Mouse (Mus musculus): ENCODE results near the gene Arl5c. TPM values are rescaled to one million over a fixed set of nuclear protein-coding genes. Genes with fewer than 3 reads are reported as not detected.

Arl5c gene
- polyA plus RNA-seq, 1 experiment from 2014 or later = 6.8 TPM

DNA sequence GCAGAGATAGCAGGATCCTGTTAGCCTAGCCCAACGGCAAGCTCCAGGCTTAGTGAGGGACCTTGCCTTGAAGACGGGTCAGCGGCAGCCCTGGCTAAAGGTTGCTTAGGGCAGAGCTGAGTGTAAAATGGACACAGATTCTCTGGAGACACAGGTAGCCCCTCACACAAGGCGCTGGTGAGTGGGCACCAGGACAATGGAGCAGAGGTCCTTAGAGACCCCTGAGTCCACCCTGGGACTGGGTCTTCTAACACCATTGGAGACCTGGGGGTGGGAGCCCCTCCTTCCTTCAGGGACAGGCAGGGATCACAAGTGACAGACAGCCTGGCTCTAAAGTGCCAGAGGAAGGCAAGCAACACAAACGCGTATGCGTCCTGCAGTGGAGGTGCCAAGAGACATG is 25.2 kb downstream of the Arl5c start:
- H3K36me3 ChIP-seq = no peaks in the 10 kb centered on the region
- no peak for ATAC-seq (ENCODE audit: low FRiP score, low read depth)
- H3K27me3 ChIP-seq (replicated peaks) = no peaks in the 10 kb centered on the region; the same call in 1 of the 2 replicates
- no peaks in the 10 kb centered on the region for H3K9me3 ChIP-seq
- 89% methylated on average over 7 of the region's 7 CpGs for WGBS
- no peak overlapping the region for H3K9ac ChIP-seq
- H3K27ac ChIP-seq = no peak overlapping the region
- no peaks in the 10 kb centered on the region for H3K4me1 ChIP-seq
- no peak overlapping the region for H3K4me3 ChIP-seq
- H3K4me2 ChIP-seq (replicated peaks) = no peak overlapping the region

DNA sequence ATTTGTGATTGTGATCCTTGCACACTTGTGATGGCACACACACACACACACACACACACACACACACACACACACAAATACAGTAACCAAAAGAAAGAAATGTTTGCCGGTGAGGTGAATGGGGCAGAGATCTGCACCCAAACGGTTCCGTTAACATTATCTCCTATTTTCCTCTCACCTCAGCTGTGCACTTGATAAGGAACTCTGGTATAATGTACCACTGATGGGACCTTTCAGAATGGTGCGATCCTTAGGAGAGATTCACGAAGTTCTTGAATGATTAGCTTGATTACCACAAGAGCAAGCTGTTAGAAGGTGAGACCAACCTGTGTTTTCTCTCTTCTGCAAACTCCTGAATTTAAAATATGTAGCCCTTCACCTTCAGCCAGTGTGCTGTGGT is 27.6 kb downstream of the Arl5c start:
- no peaks in the 10 kb centered on the region for H3K9me3 ChIP-seq
- no peaks in the 10 kb centered on the region for H3K27me3 ChIP-seq (replicated peaks)
- H3K4me1 ChIP-seq = no peaks in the 10 kb centered on the region
- H3K27ac ChIP-seq = no peak overlapping the region
- no peak overlapping the region for H3K4me3 ChIP-seq
- H3K4me2 ChIP-seq (replicated peaks) = no peak overlapping the region
- WGBS = 88% methylated on average over 5 of the region's 5 CpGs
- ATAC-seq (ENCODE audit: low FRiP score, low read depth) = no peak
- no peaks in the 10 kb centered on the region for H3K36me3 ChIP-seq
- H3K9ac ChIP-seq = no peak overlapping the region

DNA sequence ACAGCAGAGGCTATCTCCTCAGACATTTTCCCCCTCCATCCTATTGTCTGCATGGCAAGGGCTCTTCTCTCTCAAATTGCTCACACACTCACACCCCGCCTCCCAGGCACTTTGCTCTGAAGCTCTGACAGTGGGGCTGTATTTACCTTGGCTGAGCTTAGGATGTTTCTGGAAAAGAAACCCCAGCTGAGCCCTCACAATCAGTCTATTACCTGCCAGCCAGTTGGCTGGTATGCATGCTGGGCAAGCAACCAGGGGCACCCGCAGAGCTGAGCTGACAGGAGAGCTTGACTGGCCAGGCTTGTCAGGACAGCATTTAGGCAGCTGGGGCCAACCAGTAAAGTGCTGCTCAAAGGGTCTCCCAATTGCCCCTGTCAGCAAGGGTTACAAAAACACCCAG is 28.9 kb downstream of the Arl5c start:
- 55% methylated on average over 2 of the region's 2 CpGs for whole genome bisulfite sequencing
- Histone ChIP-seq H3K9me3 (no peaks in the 10 kb centered on the region), H3K27ac (no peak overlapping the region), H3K4me1 (no peaks in the 10 kb centered on the region), H3K4me2 (replicated peaks) (no peak overlapping the region), H3K27me3 (replicated peaks) (no peaks in the 10 kb centered on the region), H3K4me3 (no peak overlapping the region), H3K36me3 (no peaks in the 10 kb centered on the region), H3K9ac (no peak overlapping the region)
- ATAC-seq (ENCODE audit: low FRiP score, low read depth) = no peak

DNA sequence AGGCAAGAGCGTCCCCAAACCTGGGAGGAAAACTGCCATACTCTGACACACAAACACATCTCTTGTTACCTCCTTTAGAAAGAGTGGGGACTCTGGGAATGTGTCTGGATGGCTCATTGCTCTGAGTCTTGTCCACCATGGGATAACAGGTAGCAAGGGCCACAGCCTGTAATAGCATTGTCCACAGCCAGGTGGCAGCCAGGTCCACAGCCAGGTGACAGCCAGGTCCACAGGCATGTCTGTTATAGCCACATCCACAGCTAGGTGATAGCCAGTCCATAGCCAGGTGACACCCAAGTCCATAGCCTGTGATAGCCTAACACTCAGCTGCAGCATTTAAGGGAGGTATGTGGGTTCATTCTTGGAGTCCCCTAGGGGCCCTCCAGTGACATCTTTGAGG is 35.1 kb downstream of the Arl5c start:
- ATAC-seq (ENCODE audit: low FRiP score, low read depth) = no peak
- WGBS = 73% methylated on average over 1 of the region's 1 CpGs
- H3K9me3 ChIP-seq = no peaks in the 10 kb centered on the region

DNA sequence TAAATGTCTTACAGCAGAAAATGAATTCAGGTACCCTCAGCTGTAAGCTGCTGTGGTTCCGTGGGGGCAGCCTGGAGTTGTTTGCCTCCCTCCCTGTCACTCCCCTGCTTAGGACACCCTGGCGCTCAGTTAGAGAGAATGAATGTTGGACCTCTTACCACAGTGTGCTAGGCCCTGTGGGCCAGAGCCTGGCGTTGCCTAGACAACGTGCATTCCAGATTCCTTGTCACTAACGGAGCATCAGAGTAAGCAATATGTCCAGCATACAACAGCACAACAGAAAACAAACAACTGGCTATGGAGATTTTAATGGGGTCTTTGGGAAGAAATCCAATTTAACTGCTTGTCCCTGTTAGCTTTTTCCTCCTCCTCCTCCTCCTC is 36.7 kb downstream of the Arl5c start:
- no peaks in the 10 kb centered on the region for H3K9me3 ChIP-seq
- no peak overlapping the region for H3K9ac ChIP-seq
- no peaks in the 10 kb centered on the region for H3K36me3 ChIP-seq
- no peaks in the 10 kb centered on the region for H3K27me3 ChIP-seq (replicated peaks)
- WGBS = 66% methylated on average over 5 of the region's 5 CpGs
- ATAC-seq (ENCODE audit: low FRiP score, low read depth) = no peak
- no peak overlapping the region for H3K27ac ChIP-seq
- H3K4me3 ChIP-seq = no peak overlapping the region
- no peak overlapping the region for H3K4me2 ChIP-seq (replicated peaks)
- peaks cover 19% of the 10 kb centered on the region for H3K4me1 ChIP-seq

More for the DNA sequence above, 35.1 kb downstream of the Arl5c start:
- H3K4me2 ChIP-seq (replicated peaks) = no peak overlapping the region
- no peak overlapping the region for H3K4me3 ChIP-seq
- H3K27me3 ChIP-seq (replicated peaks) = no peaks in the 10 kb centered on the region
- no peaks in the 10 kb centered on the region for H3K36me3 ChIP-seq
- H3K4me1 ChIP-seq = peaks cover 11% of the 10 kb centered on the region
- H3K27ac ChIP-seq = no peak overlapping the region
- no peak overlapping the region for H3K9ac ChIP-seq

DNA sequence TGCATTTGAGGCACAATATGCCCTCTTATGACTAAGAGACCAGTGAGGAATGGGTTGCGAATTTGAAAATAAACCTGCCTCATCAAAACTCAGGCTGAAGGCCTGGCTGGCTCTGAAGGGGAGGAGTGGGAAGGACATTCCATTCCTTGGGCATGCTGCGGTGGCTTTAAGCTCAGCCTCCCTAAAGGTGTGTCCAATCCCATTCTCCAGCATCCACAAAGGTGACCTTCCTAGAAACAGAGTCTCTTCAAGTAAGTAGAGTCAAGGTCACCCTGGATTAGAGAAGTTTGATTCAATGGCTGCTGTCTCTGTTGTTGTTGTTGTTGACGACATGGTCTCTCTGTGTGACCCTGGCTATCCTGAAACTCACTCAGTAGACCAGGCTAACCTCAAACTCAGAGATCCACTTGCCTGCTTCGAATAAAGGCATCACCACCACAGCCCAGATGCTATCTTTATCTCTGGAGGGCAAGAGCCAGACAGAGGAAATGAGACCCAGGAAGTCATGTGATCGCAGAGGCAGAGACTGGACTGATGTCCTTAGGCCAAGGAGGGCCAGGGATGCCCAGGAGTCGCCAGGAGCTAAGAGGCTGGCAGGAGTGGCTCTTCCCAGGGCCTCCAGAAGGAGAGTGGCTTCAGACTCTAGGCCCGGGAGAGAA is 37.2 kb downstream of the Arl5c start:
- Histone ChIP-seq H3K36me3 (no peaks in the 10 kb centered on the region), H3K4me1 (peaks cover 20% of the 10 kb centered on the region), H3K9ac (no peak overlapping the region), H3K4me2 (replicated peaks) (no peak overlapping the region), H3K4me3 (no peak overlapping the region), H3K27me3 (replicated peaks) (no peaks in the 10 kb centered on the region), H3K27ac (no peak overlapping the region), H3K9me3 (no peaks in the 10 kb centered on the region)
- ATAC-seq (ENCODE audit: low FRiP score, low read depth) = no peak
- WGBS = 82% methylated on average over 7 of the region's 7 CpGs

DNA sequence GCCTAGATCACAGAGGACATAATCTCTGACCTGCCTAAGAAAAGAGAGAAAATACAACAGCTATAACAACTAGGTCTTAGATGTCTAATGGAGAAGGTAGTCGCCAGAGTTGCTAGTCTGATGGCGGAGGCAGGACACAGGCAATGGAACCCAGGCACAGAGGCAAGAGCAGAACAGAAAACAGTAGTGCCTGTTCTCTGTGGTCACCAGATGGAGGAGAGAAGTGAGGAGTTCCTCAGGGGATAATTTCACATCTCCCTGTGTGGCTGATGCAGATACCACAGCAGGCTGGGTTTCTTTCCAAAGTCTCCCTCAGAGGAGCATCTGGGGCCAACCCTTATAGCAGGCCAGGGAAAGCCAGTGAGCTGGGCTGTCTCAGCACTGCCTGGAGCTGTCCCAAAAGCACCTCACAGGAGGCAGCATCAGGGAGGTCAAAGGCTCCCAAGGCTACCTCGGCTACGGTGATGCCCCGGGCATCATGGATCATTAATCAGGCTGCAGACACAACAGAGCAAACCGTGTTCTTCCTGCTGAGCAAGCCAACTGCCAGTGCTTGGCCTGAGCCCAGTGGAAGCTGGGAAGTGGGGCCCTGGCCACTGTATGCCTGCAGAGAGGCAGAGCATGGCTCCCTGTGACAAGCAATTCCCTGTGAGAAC is 38.9 kb downstream of the Arl5c start:
- H3K27ac ChIP-seq = no peak overlapping the region
- no peak for ATAC-seq (ENCODE audit: low FRiP score, low read depth)

DNA sequence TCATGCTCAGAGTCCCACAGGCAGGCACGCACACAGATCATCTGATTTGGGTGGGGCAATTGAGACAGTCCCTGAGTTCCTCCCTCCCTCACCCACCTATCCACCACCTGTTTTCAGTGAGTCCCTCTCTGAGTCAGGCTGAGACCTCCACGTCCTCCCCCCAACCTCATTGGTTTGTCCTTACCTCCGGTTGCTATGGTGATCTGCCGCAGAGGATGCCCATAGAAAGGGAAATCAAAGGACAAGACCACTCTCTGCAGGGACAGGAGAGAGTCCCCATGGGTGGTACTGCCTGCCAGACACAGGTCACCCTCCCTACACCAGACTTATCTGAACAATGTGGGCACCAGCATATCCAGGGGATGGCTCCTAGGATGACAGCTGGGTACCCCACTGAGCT is 40.1 kb downstream of the Arl5c start:
- H3K9me3 ChIP-seq = no peaks in the 10 kb centered on the region
- no peaks in the 10 kb centered on the region for H3K36me3 ChIP-seq
- ATAC-seq (ENCODE audit: low FRiP score, low read depth) = no peak
- H3K9ac ChIP-seq = no peak overlapping the region
- 38% methylated on average over 4 of the region's 4 CpGs for WGBS
- peaks cover 20% of the 10 kb centered on the region for H3K4me1 ChIP-seq
- no peak overlapping the region for H3K27ac ChIP-seq
- no peaks in the 10 kb centered on the region for H3K27me3 ChIP-seq (replicated peaks)
- no peak overlapping the region for H3K4me3 ChIP-seq
- no peak overlapping the region for H3K4me2 ChIP-seq (replicated peaks)

More for the DNA sequence above, 38.9 kb downstream of the Arl5c start:
- H3K4me2 ChIP-seq (replicated peaks) = no peak overlapping the region
- H3K9ac ChIP-seq = no peak overlapping the region
- no peaks in the 10 kb centered on the region for H3K9me3 ChIP-seq
- no peaks in the 10 kb centered on the region for H3K36me3 ChIP-seq
- no peak overlapping the region for H3K4me3 ChIP-seq
- no peaks in the 10 kb centered on the region for H3K27me3 ChIP-seq (replicated peaks)
- 39% methylated on average over 6 of the region's 6 CpGs for WGBS
- peaks cover 20% of the 10 kb centered on the region for H3K4me1 ChIP-seq

DNA sequence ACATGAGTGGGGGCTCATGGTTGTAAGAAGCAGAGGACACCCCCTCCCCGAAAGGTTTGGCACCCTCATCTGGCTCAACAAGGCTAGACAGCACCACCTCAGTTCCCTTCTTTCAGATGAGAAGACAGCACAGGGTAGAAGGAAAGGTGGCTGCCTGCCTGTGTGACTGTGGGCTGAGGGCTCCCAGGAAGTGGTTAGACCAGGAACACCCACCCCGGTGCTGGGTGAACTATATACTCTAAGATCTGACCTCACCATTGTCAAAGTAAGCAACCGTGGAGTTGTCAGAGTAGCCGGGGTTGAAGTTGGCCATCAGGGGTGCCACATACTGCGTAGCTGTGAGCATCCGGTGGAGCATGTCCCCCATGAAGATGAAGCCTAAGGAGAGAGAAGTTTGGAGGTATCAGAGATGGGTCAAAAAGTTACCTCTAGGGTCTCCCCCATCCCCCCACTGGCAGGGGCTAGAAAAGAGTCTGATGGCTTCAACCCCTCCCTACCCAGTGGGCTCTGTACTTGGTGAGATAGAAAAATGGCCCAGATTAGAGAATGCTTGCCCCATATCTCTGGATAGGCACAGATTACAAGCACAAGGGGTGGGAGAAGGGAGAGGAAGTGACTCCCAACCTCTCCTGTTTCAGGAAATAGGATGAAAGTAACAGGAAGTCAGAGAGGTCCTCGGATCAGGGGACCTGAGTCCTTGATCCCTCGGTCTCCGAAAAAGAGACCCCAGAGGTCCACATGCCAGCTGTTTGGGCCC is 40.7 kb downstream of the Arl5c start:
- Histone ChIP-seq H3K27me3 (replicated peaks) (no peaks in the 10 kb centered on the region), H3K27ac (no peak overlapping the region), H3K36me3 (no peaks in the 10 kb centered on the region), H3K4me3 (no peak overlapping the region), H3K4me1 (peaks cover 21% of the 10 kb centered on the region), H3K9me3 (no peaks in the 10 kb centered on the region), H3K9ac (no peak overlapping the region), H3K4me2 (replicated peaks) (no peak overlapping the region)
- no peak for ATAC-seq (ENCODE audit: low FRiP score, low read depth)
- WGBS = 89% methylated on average over 9 of the region's 9 CpGs

DNA sequence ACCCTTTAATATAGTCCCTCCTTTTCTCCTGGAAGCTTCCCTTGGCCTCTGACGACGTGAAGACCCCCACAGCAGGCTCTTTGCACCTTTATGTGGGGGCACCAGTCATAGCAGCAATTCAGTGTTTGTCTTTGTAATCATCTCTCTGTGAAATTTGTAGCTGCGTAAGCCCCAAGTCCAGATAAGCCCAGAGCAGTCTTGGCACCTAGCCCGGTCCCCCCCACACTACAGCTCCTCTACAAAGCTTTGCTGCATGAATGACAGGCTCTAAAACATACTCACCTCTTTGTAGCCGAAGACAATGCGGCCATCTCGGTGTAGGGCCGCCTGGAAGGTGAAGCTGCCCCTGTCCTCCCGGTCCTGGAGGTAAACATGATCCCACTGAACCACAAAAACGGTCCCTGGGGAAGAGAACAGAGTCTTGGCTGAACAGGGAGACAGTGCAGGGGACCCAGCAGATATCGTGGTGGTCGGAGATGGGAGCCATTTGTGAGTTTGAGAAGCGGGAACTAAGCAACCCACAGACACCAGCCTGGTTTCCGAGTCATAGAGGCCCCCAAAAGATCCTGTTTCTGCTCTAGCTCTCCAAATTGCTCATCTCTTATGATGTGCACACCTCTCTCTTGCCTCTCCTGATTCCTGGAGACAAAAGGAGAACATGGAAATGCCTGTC is 41.4 kb downstream of the Arl5c start:
- H3K9ac ChIP-seq = no peak overlapping the region
- peaks cover 27% of the 10 kb centered on the region for H3K4me1 ChIP-seq
- WGBS = 75% methylated on average over 14 of the region's 14 CpGs
- no peaks in the 10 kb centered on the region for H3K36me3 ChIP-seq
- no peaks in the 10 kb centered on the region for H3K27me3 ChIP-seq (replicated peaks)
- H3K4me3 ChIP-seq = no peak overlapping the region
- no peak overlapping the region for H3K27ac ChIP-seq
- H3K4me2 ChIP-seq (replicated peaks) = no peak overlapping the region
- H3K9me3 ChIP-seq = no peaks in the 10 kb centered on the region
- ATAC-seq (ENCODE audit: low FRiP score, low read depth) = no peak

DNA sequence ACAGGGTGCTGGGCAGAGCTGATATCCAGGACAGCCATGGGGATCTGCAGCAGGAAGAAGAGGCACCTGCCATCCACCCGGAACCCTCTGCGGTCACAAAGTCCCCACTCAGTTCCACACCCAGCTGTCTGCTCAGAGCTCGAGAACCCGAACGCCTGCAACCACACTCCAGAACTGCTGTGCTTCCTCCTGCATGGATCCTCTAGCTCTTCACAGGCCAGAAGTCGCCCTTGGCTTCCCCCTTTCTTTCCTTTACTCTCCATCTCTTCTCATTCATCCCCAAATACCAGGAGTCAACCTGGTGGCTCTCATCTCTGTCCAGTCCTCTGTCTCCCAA is 42.1 kb downstream of the Arl5c start:
- ATAC-seq (ENCODE audit: low FRiP score, low read depth) = no peak
- Histone ChIP-seq H3K9ac (no peak overlapping the region), H3K4me3 (no peak overlapping the region), H3K9me3 (no peaks in the 10 kb centered on the region), H3K36me3 (no peaks in the 10 kb centered on the region), H3K4me2 (replicated peaks) (no peak overlapping the region), H3K4me1 (peaks cover 30% of the 10 kb centered on the region), H3K27me3 (replicated peaks) (no peaks in the 10 kb centered on the region), H3K27ac (no peak overlapping the region)
- 93% methylated on average over 6 of the region's 6 CpGs for WGBS

DNA sequence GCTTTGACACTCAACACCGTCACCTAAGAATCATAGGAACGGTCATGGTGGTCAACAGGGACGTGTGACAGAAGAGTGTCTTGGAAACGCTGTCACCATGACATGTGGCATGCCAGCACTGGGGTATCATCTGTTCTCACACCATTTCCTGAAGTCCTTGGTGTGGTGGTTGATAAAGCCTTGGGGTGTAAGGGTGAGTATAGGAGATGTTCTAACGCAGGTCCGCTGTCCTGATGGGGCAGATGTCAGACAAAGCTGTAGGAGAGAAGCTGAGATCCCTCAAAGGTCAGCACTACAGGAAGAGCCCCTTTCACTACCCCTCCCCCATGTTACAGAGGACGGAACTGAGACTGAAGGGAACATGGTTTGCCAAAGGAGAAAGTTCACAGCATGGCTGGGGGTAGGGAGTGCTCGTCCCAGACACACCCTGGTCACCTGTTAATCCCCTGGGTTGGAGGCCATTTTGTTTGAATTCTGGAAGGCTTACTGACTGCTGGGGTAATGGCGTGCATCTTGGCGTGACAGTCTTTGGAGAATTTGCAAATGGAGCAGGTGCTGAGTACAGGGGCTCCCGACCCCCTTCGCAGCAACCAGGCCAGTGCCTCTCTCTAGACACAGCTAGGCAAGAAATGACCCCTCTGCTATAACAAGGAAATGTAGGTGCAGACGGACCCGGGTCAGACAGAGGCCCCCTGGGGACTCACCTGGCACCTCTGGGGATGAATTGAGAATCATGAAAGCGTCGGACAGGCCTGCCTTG is 42.6 kb downstream of the Arl5c start:
- Histone ChIP-seq H3K9me3 (no peaks in the 10 kb centered on the region), H3K27me3 (replicated peaks) (no peaks in the 10 kb centered on the region), H3K4me2 (replicated peaks) (no peak overlapping the region), H3K27ac (no peak overlapping the region), H3K4me3 (no peak overlapping the region), H3K36me3 (no peaks in the 10 kb centered on the region), H3K4me1 (peaks cover 30% of the 10 kb centered on the region), H3K9ac (no peak overlapping the region)
- ATAC-seq (ENCODE audit: low FRiP score, low read depth) = no peak
- WGBS = 83% methylated on average over 16 of the region's 16 CpGs
